Mouse (Mus musculus): Measurements from ENCODE around the gene Olfr1404.
"Not testable (repeated sequence)": the region's sequence is repeated elsewhere in the genome, so short reads cannot be mapped to it uniquely, and the experiment has no call there.

The Olfr1404 gene

GRCm38 (mm10) chr1:173212092-173212491 lies at the start of gene Olfr1404:
Olfr1404 (plus strand) TSS chr1:173212392.
- no peak for DNase-seq (ENCODE audit: low spot score)

- no peak for DNase-seq (ENCODE audit: low spot score)
Observed at GRCm38 (mm10) chr1:173174154-173174842, 37.9 kb upstream of the Olfr1404 start.

- DNase-seq (ENCODE audit: low spot score): no peak
Observed at GRCm38 (mm10) chr1:173190540-173190939, 21.7 kb upstream of the Olfr1404 start, which contains the start of gene Olfr1406. Olfr1406 (minus strand) TSS chr1:173190640.

GRCm38 (mm10) chr1:173192059-173192458 lies 20.1 kb upstream of the Olfr1404 start:
- DNase-seq (ENCODE audit: low spot score): no peak

GRCm38 (mm10) chr1:173196359-173196758 lies 15.8 kb upstream of the Olfr1404 start:
- no peak for DNase-seq (ENCODE audit: low spot score)

GRCm38 (mm10) chr1:173197508-173197907 lies 14.7 kb upstream of the Olfr1404 start, which contains the start of gene Olfr218:
Olfr218 (plus strand) TSS chr1:173197808.
- DNase-seq (ENCODE audit: low spot score): no peak

GRCm38 (mm10) chr1:173216481-173216880 lies 4.3 kb downstream of the Olfr1404 start:
- no peak for DNase-seq (ENCODE audit: low spot score)

GRCm38 (mm10) chr1:173227081-173227480 lies 14.9 kb downstream of the Olfr1404 start, which contains the start of gene Fcer1a:
Fcer1a (minus strand) TSS chr1:173227214.
- no peak for DNase-seq (ENCODE audit: low spot score)

GRCm38 (mm10) chr1:173237004-173237403 lies 24.8 kb downstream of the Olfr1404 start:
- DNase-seq (ENCODE audit: low spot score): not testable (repeated sequence)

- no peak for DNase-seq (ENCODE audit: low spot score)
Observed at GRCm38 (mm10) chr1:173249888-173250287, 37.7 kb downstream of the Olfr1404 start.

- no peak for DNase-seq (ENCODE audit: low spot score)
Observed at GRCm38 (mm10) chr1:173265701-173266100, 53.5 kb downstream of the Olfr1404 start, which contains the start of gene Olfr418. Olfr418 (plus strand) TSS chr1:173266001.
